Mouse (Mus musculus) erythroblast, embryonic 14.5 days (primary cell): ENCODE measurements around the gene Clec2d.

ENCODE experiments used
- GATA1 ChIP-seq: IDR thresholded peaks from 2 replicates; pipeline ENCODE4 v1.6.1; 2012; ENCODE audit warnings: low read length, inconsistent platforms, mixed read lengths
- TAL1 ChIP-seq: IDR thresholded peaks from 3 replicates; pipeline ENCODE4 v1.6.1; 2012; ENCODE audit warnings: low read length, inconsistent platforms, mixed read lengths

DNA sequence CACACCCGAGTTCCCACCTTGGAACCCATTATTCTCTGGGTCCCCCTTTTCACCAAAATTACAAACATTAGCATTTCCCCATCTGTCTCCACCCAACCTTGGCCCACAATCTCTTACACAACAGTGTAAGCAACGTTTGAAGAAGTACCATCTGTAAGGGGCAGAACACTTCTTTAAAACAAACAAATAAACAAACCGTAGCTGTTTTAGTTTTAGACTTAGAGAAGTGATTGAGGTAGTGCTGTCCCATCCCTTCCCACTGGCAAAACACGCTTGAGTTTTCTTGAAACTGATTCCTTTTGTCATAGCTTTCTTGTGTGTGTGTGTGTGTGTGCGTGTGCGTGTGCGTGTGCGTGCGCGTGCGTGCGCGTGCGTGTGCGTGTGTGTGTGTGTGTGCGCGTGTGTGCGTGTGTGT is 53.5 kb downstream of the Clec2d start:
- TF ChIP-seq GATA1 (no peak), TAL1 (no peak)
